Mouse (Mus musculus) mammary gland, adult 2 months (tissue): Measurements from ENCODE around the gene Gm2174. TPM values are rescaled to one million over a fixed set of nuclear protein-coding genes. Genes with fewer than 3 reads are reported as not detected.

ENCODE experiments used
- polyA plus RNA-seq: library from polyadenylated mRNA; depleted of rRNA; stranded (reverse); fragments of >200 nt; gene quantifications from 2 replicates; pipeline ENCODE4 v1.2.3, GENCODE M21; 2012; ENCODE audit warnings: low replicate concordance; rRNA removed

The Gm2174 gene
- 2.1 TPM in 1 of 2 replicates, not detected in the other for polyA plus RNA-seq

GRCm38 (mm10) chrX:56447524-56448015, at the start of gene Gm2174:
Gene Gm2174 (plus strand): TSS chrX:56447965.

GRCm38 (mm10) chrX:56454671-56455371, 7.1 kb downstream of the Gm2174 start, which contains the start of gene Ints6l:
Gene Ints6l (plus strand): TSS chrX:56454857.

Other genes starting within 250 kb of the Gm2174 start
- not detected in 2 replicates for gene Gm773, start 235.1 kb upstream of the Gm2174 start, polyA plus RNA-seq
- gene Zfp449, start 101.6 kb upstream of the Gm2174 start, polyA plus RNA-seq = 0.36 and 1.4 TPM in 2 replicates
- gene Smim10l2a, start 73.4 kb upstream of the Gm2174 start, polyA plus RNA-seq = 1.1 and 2.0 TPM in 2 replicates
- gene Ints6l, start 6.9 kb downstream of the Gm2174 start, polyA plus RNA-seq = 7.2 and 27.5 TPM in 2 replicates
- gene Gm10477, start 76.8 kb downstream of the Gm2174 start, polyA plus RNA-seq = not detected in 2 replicates
- gene Gm648, start 101.6 kb downstream of the Gm2174 start, polyA plus RNA-seq = not detected in 2 replicates
- 4.5 and 14.9 TPM in 2 replicates for gene Mmgt1, start 150.1 kb downstream of the Gm2174 start, polyA plus RNA-seq
- gene Slc9a6, start 161.8 kb downstream of the Gm2174 start, polyA plus RNA-seq = 19.8 and 27.0 TPM in 2 replicates